24 mouse cellular contexts compared by ENCODE assay signal in the genomic region with DNA sequence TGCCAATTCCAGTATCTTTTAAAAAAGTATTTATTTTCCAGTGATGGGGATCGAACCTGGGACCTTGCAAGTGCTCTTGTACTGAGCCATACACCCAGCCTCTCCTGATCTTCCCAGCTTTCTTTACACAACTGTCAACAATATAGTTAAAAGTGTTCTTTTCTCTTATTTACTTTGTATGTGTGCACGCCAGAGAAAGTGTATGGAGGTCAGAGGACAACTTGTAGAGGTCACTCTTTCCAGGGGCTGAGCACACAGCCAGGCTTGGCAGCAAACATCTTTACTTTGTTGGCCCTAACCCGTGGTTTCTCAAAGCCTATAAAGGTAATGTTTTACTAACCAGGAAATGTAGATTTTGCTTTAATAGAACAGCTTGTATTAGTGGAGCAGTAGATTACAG. TPM values are rescaled to one million over a fixed set of nuclear protein-coding genes. Genes with fewer than 3 reads are reported as not detected.
DNase-seq lines count a peak whose midpoint lies in the region; ATAC-seq and TF ChIP-seq lines count a peak whose summit lies in the region.
"Had no signal": no experiment of that assay in that cellular context is flagged by ENCODE, and none has a peak within 500 bp of the region (broad histone marks: within the 10 kb centered on the region; RNA-seq: fewer than 3 reads in every experiment).

No protein-coding gene starts in this region.

- no peak for DNase-seq in liver, embryonic 11.5 days (ENCODE audit: low spot score)
- no peak for DNase-seq in liver, postnatal 0 days
- peak; percentile 21 for DNase-seq in yolk sac, embryonic 10.5 days (ENCODE audit: low spot score)
- no peak for DNase-seq in gastrocnemius, adult 2 months
- DNase-seq: adrenal gland, postnatal 14 days; cerebellum, adult 11-12 months; cerebellum, adult 9-11 months; cerebellum, postnatal 36 days; gastrocnemius, postnatal 25 days; heart, postnatal 10 days; heart, postnatal 4 days had no signal

- no peaks in the 10 kb centered on the region for H3K9me3 ChIP-seq in intestine, embryonic 15.5 days
- no peaks in the 10 kb centered on the region for H3K9me3 ChIP-seq in intestine, postnatal 0 days (ENCODE audit: control insufficient read depth)
- no peaks in the 10 kb centered on the region for H3K9me3 ChIP-seq in liver, embryonic 15.5 days (replicated peaks)
- no peaks in the 10 kb centered on the region for H3K9me3 ChIP-seq in liver, embryonic 11.5 days (ENCODE audit: control insufficient read depth, low read length)
- no peaks in the 10 kb centered on the region for H3K9me3 ChIP-seq in liver, postnatal 0 days (ENCODE audit: low read length)
- H3K9me3 ChIP-seq: embryonic facial prominence, embryonic 13.5 days; forebrain, embryonic 12.5 days; heart, embryonic 10.5 days; hindbrain, embryonic 12.5 days had no signal

- no peak overlapping the region for H3K27ac ChIP-seq in intestine, embryonic 15.5 days
- no peak overlapping the region for H3K27ac ChIP-seq in intestine, postnatal 0 days (ENCODE audit: low read depth, low read length)
- H3K27ac ChIP-seq in liver, embryonic 15.5 days (replicated peaks), result no peak overlapping the region
- no peak overlapping the region for H3K27ac ChIP-seq in liver, embryonic 11.5 days (ENCODE audit: low read depth, low read length)
- H3K27ac ChIP-seq in liver, postnatal 0 days (ENCODE audit: low read depth), result peak overlapping the region; percentile 34; the same call in 1 of the 2 replicates
- no peak overlapping the region for H3K27ac ChIP-seq in gastrocnemius, adult 2 months
- H3K27ac ChIP-seq: embryonic facial prominence, embryonic 13.5 days; forebrain, embryonic 12.5 days; heart, embryonic 10.5 days; hindbrain, embryonic 12.5 days had no signal

- H3K9ac ChIP-seq in intestine, embryonic 15.5 days, result no peak overlapping the region
- H3K9ac ChIP-seq in intestine, postnatal 0 days (ENCODE audit: low read depth, low read length), result no peak overlapping the region
- H3K9ac ChIP-seq in liver, embryonic 15.5 days, result no peak overlapping the region
- H3K9ac ChIP-seq in liver, embryonic 11.5 days (ENCODE audit: low read depth, low read length), result no peak overlapping the region
- H3K9ac ChIP-seq in liver, postnatal 0 days (replicated peaks), result no peak overlapping the region
- H3K9ac ChIP-seq: embryonic facial prominence, embryonic 13.5 days; forebrain, embryonic 12.5 days; hindbrain, embryonic 12.5 days had no signal

- TF ChIP-seq EP300 in liver, postnatal 0 days (IDR thresholded peaks at IDR 0.05; ENCODE audit: low read depth), result no peak

- ATAC-seq in intestine, embryonic 15.5 days, result 0 out of 2 replicates have a peak, but pooled peaks have one; percentile 34
- ATAC-seq in intestine, postnatal 0 days, result no peak
- ATAC-seq in liver, embryonic 15.5 days (ENCODE audit: insufficient read depth), result peak; percentile 78
- ATAC-seq in liver, embryonic 11.5 days (replicated peaks; ENCODE audit: low FRiP score), result no peak
- peak; percentile 93 for ATAC-seq in liver, postnatal 0 days
- ATAC-seq: forebrain, embryonic 16.5 days had no signal

- no peak overlapping the region for H3K4me3 ChIP-seq in intestine, embryonic 15.5 days (replicated peaks)
- no peak overlapping the region for H3K4me3 ChIP-seq in intestine, postnatal 0 days (ENCODE audit: low read depth, low read length)
- no peak overlapping the region for H3K4me3 ChIP-seq in liver, embryonic 15.5 days (replicated peaks)
- H3K4me3 ChIP-seq in liver, embryonic 11.5 days (ENCODE audit: low read depth, low read length), result no peak overlapping the region
- no peak overlapping the region for H3K4me3 ChIP-seq in liver, postnatal 0 days (ENCODE audit: low read depth, low read length)
- H3K4me3 ChIP-seq in gastrocnemius, adult 2 months, result no peak overlapping the region
- H3K4me3 ChIP-seq: embryonic facial prominence, embryonic 13.5 days; forebrain, embryonic 12.5 days; heart, embryonic 10.5 days; hindbrain, embryonic 12.5 days had no signal

- whole genome bisulfite sequencing in intestine, embryonic 15.5 days, result 48% methylated on average over 3 of the region's 3 CpGs
- WGBS in intestine, postnatal 0 days, result 45% methylated on average over 3 of the region's 3 CpGs
- WGBS in liver, embryonic 15.5 days (ENCODE audit: insufficient replicate concordance), result 40% methylated on average over 3 of the region's 3 CpGs
- 51% methylated on average over 3 of the region's 3 CpGs for WGBS in liver, embryonic 11.5 days
- 33% methylated on average over 3 of the region's 3 CpGs for WGBS in liver, postnatal 0 days (ENCODE audit: insufficient replicate concordance)

- H3K36me3 ChIP-seq in intestine, embryonic 15.5 days, result no peaks in the 10 kb centered on the region
- H3K36me3 ChIP-seq in intestine, postnatal 0 days (ENCODE audit: control insufficient read depth, insufficient read depth), result no peaks in the 10 kb centered on the region
- no peaks in the 10 kb centered on the region for H3K36me3 ChIP-seq in liver, embryonic 15.5 days (replicated peaks)
- H3K36me3 ChIP-seq in liver, embryonic 11.5 days (ENCODE audit: control insufficient read depth, insufficient read depth, low read length), result no peaks in the 10 kb centered on the region
- no peaks in the 10 kb centered on the region for H3K36me3 ChIP-seq in liver, postnatal 0 days (replicated peaks; ENCODE audit: insufficient read depth, low read length)
- H3K36me3 ChIP-seq: embryonic facial prominence, embryonic 13.5 days; forebrain, embryonic 12.5 days; heart, embryonic 10.5 days; hindbrain, embryonic 12.5 days had no signal

- no peak overlapping the region for H3K4me2 ChIP-seq in intestine, embryonic 15.5 days (replicated peaks)
- H3K4me2 ChIP-seq in intestine, postnatal 0 days (replicated peaks; ENCODE audit: low read depth), result no peak overlapping the region
- no peak overlapping the region for H3K4me2 ChIP-seq in liver, embryonic 15.5 days
- no peak overlapping the region for H3K4me2 ChIP-seq in liver, embryonic 11.5 days
- H3K4me2 ChIP-seq in liver, postnatal 0 days (ENCODE audit: low read depth, low read length), result no peak overlapping the region
- H3K4me2 ChIP-seq: embryonic facial prominence, embryonic 13.5 days; forebrain, embryonic 12.5 days; hindbrain, embryonic 12.5 days had no signal

- no peaks in the 10 kb centered on the region for H3K27me3 ChIP-seq in intestine, embryonic 15.5 days (replicated peaks)
- H3K27me3 ChIP-seq in intestine, postnatal 0 days (replicated peaks; ENCODE audit: control insufficient read depth, insufficient read depth, low read length), result no peaks in the 10 kb centered on the region
- no peaks in the 10 kb centered on the region for H3K27me3 ChIP-seq in liver, embryonic 15.5 days
- no peaks in the 10 kb centered on the region for H3K27me3 ChIP-seq in liver, embryonic 11.5 days (replicated peaks; ENCODE audit: control insufficient read depth, insufficient read depth, low read length)
- H3K27me3 ChIP-seq in liver, postnatal 0 days (ENCODE audit: insufficient read depth, low read length), result no peaks in the 10 kb centered on the region
- H3K27me3 ChIP-seq: embryonic facial prominence, embryonic 13.5 days; forebrain, embryonic 12.5 days; hindbrain, embryonic 12.5 days had no signal

- intact Hi-C loops in gastrocnemius, adult 2 months (cut with DNase I), result no loop called here

- no peak for TF ChIP-seq CTCF in intestine, postnatal 0 days (IDR thresholded peaks at IDR 0.05; ENCODE audit: low read depth)
- TF ChIP-seq CTCF in liver, postnatal 0 days (IDR thresholded peaks at IDR 0.05; ENCODE audit: low read depth), result no peak
- TF ChIP-seq CTCF in gastrocnemius, adult 2 months (IDR thresholded peaks at IDR 0.05), result no peak

- H3K4me1 ChIP-seq in intestine, embryonic 15.5 days (replicated peaks), result no peaks in the 10 kb centered on the region
- H3K4me1 ChIP-seq in intestine, postnatal 0 days (replicated peaks; ENCODE audit: control insufficient read depth, insufficient read depth, low read length), result no peaks in the 10 kb centered on the region
- no peaks in the 10 kb centered on the region for H3K4me1 ChIP-seq in liver, embryonic 15.5 days (replicated peaks)
- H3K4me1 ChIP-seq in liver, embryonic 11.5 days (replicated peaks; ENCODE audit: control insufficient read depth, insufficient read depth, low read length), result no peaks in the 10 kb centered on the region
- H3K4me1 ChIP-seq in liver, postnatal 0 days (ENCODE audit: insufficient read depth), result no peaks in the 10 kb centered on the region; the same call in 1 of the 2 replicates
- H3K4me1 ChIP-seq: embryonic facial prominence, embryonic 13.5 days; forebrain, embryonic 12.5 days; heart, embryonic 10.5 days; hindbrain, embryonic 12.5 days had no signal

RNA-seq across cellular contexts. Expression of gene Gm10837, which starts 21.1 kb away (rescaled TPM):
- polyA plus RNA-seq in intestine, embryonic 15.5 days (2015; fragmentation: Nextera tagmentation; extraction: Ambion mirVana), result not detected in 2 replicates
- not detected in 2 replicates for polyA plus RNA-seq in intestine, postnatal 0 days (2015; fragmentation: Nextera tagmentation; extraction: Ambion mirVana)
- not detected in 2 replicates for polyA plus RNA-seq in liver, embryonic 15.5 days (2015; fragmentation: Nextera tagmentation; extraction: Ambion mirVana)
- polyA plus RNA-seq in liver, embryonic 11.5 days (2014; fragmentation: Nextera tagmentation; extraction: Ambion mirVana), result not detected in 2 replicates
- not detected in 2 replicates for polyA plus RNA-seq in liver, postnatal 0 days (2015; fragmentation: Nextera tagmentation; extraction: Ambion mirVana)
- not detected for total RNA-seq in gastrocnemius, adult 2 months (2021)
- total RNA-seq: adrenal gland, postnatal 14 days; gastrocnemius, postnatal 25 days; granulocyte monocyte progenitor cell, adult 5-6 weeks; heart, postnatal 10 days; heart, postnatal 4 days; MEL had no signal
- polyA plus RNA-seq: C2C12; embryonic facial prominence, embryonic 13.5 days; frontal cortex, adult 2 months; heart, embryonic 10.5 days; heart, embryonic 14.5 days had no signal

RNA-seq across cellular contexts. Expression of gene Pcca, which starts 22.6 kb away (rescaled TPM):
- 18.9 and 19.1 TPM in 2 replicates for polyA plus RNA-seq in intestine, embryonic 15.5 days (2015; fragmentation: Nextera tagmentation; extraction: Ambion mirVana)
- 5.9 and 7.7 TPM in 2 replicates for polyA plus RNA-seq in intestine, postnatal 0 days (2015; fragmentation: Nextera tagmentation; extraction: Ambion mirVana)
- polyA plus RNA-seq in liver, embryonic 15.5 days (2015; fragmentation: Nextera tagmentation; extraction: Ambion mirVana), result 13.7 and 15.8 TPM in 2 replicates
- 18.1 and 20.3 TPM in 2 replicates for polyA plus RNA-seq in liver, embryonic 11.5 days (2014; fragmentation: Nextera tagmentation; extraction: Ambion mirVana)
- 30.3 and 31.3 TPM in 2 replicates for polyA plus RNA-seq in liver, postnatal 0 days (2015; fragmentation: Nextera tagmentation; extraction: Ambion mirVana)
- total RNA-seq in gastrocnemius, adult 2 months (2021), result 10 to 100 TPM; 37.7 to 58.5 TPM

RNA-seq across cellular contexts. Expression of gene Zic2, which starts 36.3 kb away (rescaled TPM):
- polyA plus RNA-seq in intestine, embryonic 15.5 days (2015; fragmentation: Nextera tagmentation; extraction: Ambion mirVana), result not detected in 2 replicates
- polyA plus RNA-seq in intestine, postnatal 0 days (2015; fragmentation: Nextera tagmentation; extraction: Ambion mirVana), result not detected in 2 replicates
- not detected in 2 replicates for polyA plus RNA-seq in liver, embryonic 15.5 days (2015; fragmentation: Nextera tagmentation; extraction: Ambion mirVana)
- not detected in 2 replicates for polyA plus RNA-seq in liver, embryonic 11.5 days (2014; fragmentation: Nextera tagmentation; extraction: Ambion mirVana)
- not detected in 2 replicates for polyA plus RNA-seq in liver, postnatal 0 days (2015; fragmentation: Nextera tagmentation; extraction: Ambion mirVana)
- total RNA-seq in gastrocnemius, adult 2 months (2021), result not detected
- total RNA-seq: adrenal gland, postnatal 14 days; gastrocnemius, postnatal 25 days; granulocyte monocyte progenitor cell, adult 5-6 weeks; heart, postnatal 10 days; heart, postnatal 4 days; MEL had no signal
- polyA plus RNA-seq: heart, embryonic 14.5 days had no signal

RNA-seq across cellular contexts. Expression of gene Zic5, which starts 46.0 kb away (rescaled TPM):
- polyA plus RNA-seq in intestine, embryonic 15.5 days (2015; fragmentation: Nextera tagmentation; extraction: Ambion mirVana), result 0.16 TPM in 1 of 2 replicates, not detected in the other
- not detected in 2 replicates for polyA plus RNA-seq in intestine, postnatal 0 days (2015; fragmentation: Nextera tagmentation; extraction: Ambion mirVana)
- not detected in 2 replicates for polyA plus RNA-seq in liver, embryonic 15.5 days (2015; fragmentation: Nextera tagmentation; extraction: Ambion mirVana)
- polyA plus RNA-seq in liver, embryonic 11.5 days (2014; fragmentation: Nextera tagmentation; extraction: Ambion mirVana), result 0.16 TPM in 1 of 2 replicates, not detected in the other
- not detected in 2 replicates for polyA plus RNA-seq in liver, postnatal 0 days (2015; fragmentation: Nextera tagmentation; extraction: Ambion mirVana)
- total RNA-seq in gastrocnemius, adult 2 months (2021), result not detected
- total RNA-seq: adrenal gland, postnatal 14 days; gastrocnemius, postnatal 25 days; granulocyte monocyte progenitor cell, adult 5-6 weeks; heart, postnatal 10 days; heart, postnatal 4 days had no signal

Comparison
In these comparisons a context has a peak if more than half of its experiments do, and no peak if none do; other contexts are left out.
1. ATAC-seq: peak in intestine, embryonic 15.5 days (single experiment), liver, embryonic 15.5 days (single experiment) and liver, postnatal 0 days (single experiment); none in intestine, postnatal 0 days (single experiment) and liver, embryonic 11.5 days (single experiment).